In the genomic region with DNA sequence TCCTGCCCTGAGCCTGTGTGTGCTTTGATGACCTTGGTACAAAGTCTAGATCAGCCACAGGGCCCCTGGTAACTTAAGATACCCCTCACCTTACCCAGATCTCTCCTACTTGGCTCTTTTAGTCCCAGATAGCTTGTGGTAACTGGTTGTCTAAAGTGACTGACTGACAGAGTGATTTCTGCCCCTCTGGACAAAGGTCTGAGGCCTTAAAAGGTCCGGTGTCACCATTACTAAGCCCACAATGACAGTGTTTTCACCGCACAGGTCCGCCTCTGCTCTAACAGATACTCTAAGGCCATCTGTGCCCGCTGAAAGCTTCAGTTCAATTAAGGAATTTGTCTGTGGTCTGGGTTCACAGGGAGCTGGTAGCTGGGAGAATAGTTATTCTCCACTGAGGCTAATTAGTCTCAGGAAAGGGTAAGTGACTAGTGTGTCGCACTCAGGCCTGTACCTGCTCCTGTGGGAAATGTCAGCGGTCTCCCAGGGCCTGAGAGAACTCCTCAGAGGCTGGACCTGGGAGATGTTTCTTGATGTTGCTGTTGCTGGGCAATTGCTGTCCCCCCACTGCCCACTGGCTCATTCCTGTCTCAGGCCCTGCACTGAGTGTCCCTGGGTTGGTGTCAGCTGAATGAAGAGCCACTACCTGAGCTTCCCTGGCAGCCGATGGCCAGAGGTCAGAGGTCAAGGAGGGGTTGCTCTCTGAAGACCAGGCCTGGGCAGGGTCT, we compare ENCODE assay signal across 8 mouse cellular contexts. TPM values are rescaled to one million over a fixed set of nuclear protein-coding genes. Genes with fewer than 3 reads are reported as not detected.
A peak's percentile ranks its signal among the peaks of the same experiment; 100 is the strongest.
DNase-seq lines count a peak whose midpoint lies in the region; ATAC-seq and TF ChIP-seq lines count a peak whose summit lies in the region.
"Had no signal": no experiment of that assay in that cellular context is flagged by ENCODE, and none has a peak within 500 bp of the region (broad histone marks: within the 10 kb centered on the region; RNA-seq: fewer than 3 reads in every experiment).

No protein-coding gene starts in this region.

- H3K9ac ChIP-seq in embryonic facial prominence, embryonic 15.5 days, result no peak overlapping the region
- peak overlapping the region; percentile 66 for H3K9ac ChIP-seq in liver, embryonic 12.5 days
- H3K9ac ChIP-seq: hindbrain, embryonic 12.5 days had no signal

- 54% methylated on average over 7 of the region's 7 CpGs for WGBS in bone marrow, adult 2 months
- WGBS in embryonic facial prominence, embryonic 15.5 days, result 42% methylated on average over 7 of the region's 7 CpGs
- 40% methylated on average over 7 of the region's 7 CpGs for WGBS in liver, embryonic 12.5 days (ENCODE audit: insufficient replicate concordance)

- TF ChIP-seq CTCF in bone marrow, adult 2 months (IDR thresholded peaks at IDR 0.05; ENCODE audit: control insufficient read depth, insufficient read depth, low read length), result no peak

- no peak for ATAC-seq in embryonic facial prominence, embryonic 15.5 days (ENCODE audit: insufficient number of reproducible peaks, low FRiP score, low TSS enrichment, low read depth)
- ATAC-seq in liver, embryonic 12.5 days, result no peak

- H3K4me2 ChIP-seq in embryonic facial prominence, embryonic 15.5 days (replicated peaks), result no peak overlapping the region
- H3K4me2 ChIP-seq in liver, embryonic 12.5 days, result peak overlapping the region; percentile 73
- H3K4me2 ChIP-seq: hindbrain, embryonic 12.5 days had no signal

- peaks cover 25% of the 10 kb centered on the region for H3K4me1 ChIP-seq in bone marrow, adult 2 months (ENCODE audit: control insufficient read depth, insufficient read depth, low read length)
- peaks cover 74% of the 10 kb centered on the region for H3K4me1 ChIP-seq in embryonic facial prominence, embryonic 15.5 days
- peaks cover 98% of the 10 kb centered on the region for H3K4me1 ChIP-seq in liver, embryonic 12.5 days

- no peaks in the 10 kb centered on the region for H3K9me3 ChIP-seq in embryonic facial prominence, embryonic 15.5 days (replicated peaks)
- H3K9me3 ChIP-seq in liver, embryonic 12.5 days (replicated peaks), result no peaks in the 10 kb centered on the region
- H3K9me3 ChIP-seq: hindbrain, embryonic 12.5 days had no signal

- H3K36me3 ChIP-seq in embryonic facial prominence, embryonic 15.5 days, result no peaks in the 10 kb centered on the region
- no peaks in the 10 kb centered on the region for H3K36me3 ChIP-seq in liver, embryonic 12.5 days
- H3K36me3 ChIP-seq: hindbrain, embryonic 12.5 days had no signal

- peak; percentile 63 for DNase-seq in kidney, adult 9 months
- DNase-seq in kidney, adult 8-10 months, result no peak
- DNase-seq in frontal cortex, postnatal 36 days (ENCODE audit: low spot score in 2 of 2), result no peak
- no peak for DNase-seq in cerebellum, adult 11-12 months

- H3K27me3 ChIP-seq in embryonic facial prominence, embryonic 15.5 days, result no peaks in the 10 kb centered on the region
- no peaks in the 10 kb centered on the region for H3K27me3 ChIP-seq in liver, embryonic 12.5 days (replicated peaks)

- H3K4me3 ChIP-seq in bone marrow, adult 2 months (replicated peaks; ENCODE audit: control insufficient read depth, low read depth, low read length), result no peak overlapping the region
- H3K4me3 ChIP-seq in embryonic facial prominence, embryonic 15.5 days (replicated peaks), result no peak overlapping the region
- H3K4me3 ChIP-seq in liver, embryonic 12.5 days, result peak overlapping the region; percentile 37; the same call in 1 of the 2 replicates
- H3K4me3 ChIP-seq: hindbrain, embryonic 12.5 days had no signal

- H3K27ac ChIP-seq in bone marrow, adult 2 months (ENCODE audit: control insufficient read depth, insufficient read depth, low read depth, low read length, poor library complexity), result peak overlapping the region; percentile 97
- peak overlapping the region; percentile 81; the same call in 1 of the 2 replicates for H3K27ac ChIP-seq in embryonic facial prominence, embryonic 15.5 days (replicated peaks)
- H3K27ac ChIP-seq in liver, embryonic 12.5 days, result peak overlapping the region; percentile 93
- H3K27ac ChIP-seq: hindbrain, embryonic 12.5 days had no signal

- no peak for TF ChIP-seq POLR2A in bone marrow, adult 2 months (IDR thresholded peaks at IDR 0.05; ENCODE audit: borderline replicate concordance, control insufficient read depth, low read depth, low read length)

RNA-seq across cellular contexts. Expression of a gene that starts 41.1 kb away (rescaled TPM):
- polyA plus RNA-seq in bone marrow, adult 2 months (2011; ENCODE audit: insufficient read depth, insufficient read length, low replicate concordance, missing spikeins), result 45.8 and 74.0 TPM in 2 replicates
- polyA plus RNA-seq in embryonic facial prominence, embryonic 15.5 days (2015; fragmentation: Nextera tagmentation; extraction: Ambion mirVana), result 22.8 and 23.1 TPM in 2 replicates
- polyA plus RNA-seq in liver, embryonic 12.5 days (2016; fragmentation: Nextera tagmentation; extraction: Ambion mirVana), result 19.5 and 20.0 TPM in 2 replicates
